Mouse (Mus musculus) kidney, postnatal 0 days (tissue): ENCODE data around the gene Vmn2r72. TPM values are rescaled to one million over a fixed set of nuclear protein-coding genes. Genes with fewer than 3 reads are reported as not detected.

Experiments used
- ATAC-seq: fragments of 200-750 bp; cut with Nextera tagmentation; replicated peaks from 2 replicates; pipeline ENCODE4 v1.8.0; 2017; ENCODE audit warnings: low read depth, moderate number of reproducible peaks, moderate TSS enrichment, moderate library complexity; ENCODE audit not compliant: low FRiP score
- DNase-seq: peaks from one replicate; pipeline ENCODE4 v3.0.0-alpha.2; 2016; ENCODE audit warnings: low spot score
- H3K27ac ChIP-seq: fragments of 300-500 bp; sonication (generic); 2 replicates; pipeline ENCODE4 v1.5.1; 2014; ENCODE audit warnings: mild to moderate bottlenecking
- H3K27me3 ChIP-seq: fragments of 300-500 bp; sonication (generic); 2 replicates; pipeline ENCODE4 v1.6.1; 2014; ENCODE audit warnings: low read length, mixed read lengths; ENCODE audit not compliant: insufficient read depth
- H3K36me3 ChIP-seq: fragments of 300-500 bp; sonication (generic); 2 replicates; pipeline ENCODE4 v1.6.1; 2014; ENCODE audit warnings: low read length, mixed read lengths; ENCODE audit not compliant: insufficient read depth
- H3K4me1 ChIP-seq: fragments of 300-500 bp; sonication (generic); replicated peaks from 2 replicates; pipeline ENCODE4 v1.6.1; 2014; ENCODE audit warnings: antibody characterized with exemption, low read length, mixed read lengths; ENCODE audit not compliant: insufficient read depth
- H3K4me2 ChIP-seq: fragments of 300-500 bp; sonication (generic); 2 replicates; pipeline ENCODE4 v1.6.1; 2014; ENCODE audit warnings: mild to moderate bottlenecking, low read length, moderate library complexity, mixed read lengths
- H3K4me3 ChIP-seq: fragments of 300-500 bp; sonication (generic); replicated peaks from 2 replicates; pipeline ENCODE4 v1.5.1; 2014; ENCODE audit warnings: low read depth, low read length
- H3K9ac ChIP-seq: fragments of 300-500 bp; sonication (generic); 2 replicates; pipeline ENCODE4 v1.6.1; 2014; ENCODE audit warnings: low read depth, low read length
- H3K9me3 ChIP-seq: fragments of 300-500 bp; sonication (generic); replicated peaks from 2 replicates; pipeline ENCODE4 v1.6.1; 2016; ENCODE audit warnings: low read length, inconsistent platforms, mixed read lengths
- CTCF ChIP-seq: IDR thresholded peaks from 2 replicates; pipeline ENCODE4 v1.5.1; 2016; ENCODE audit warnings: antibody characterized with exemption, low read depth, mild to moderate bottlenecking, moderate library complexity
- WGBS: fragments of 180-500 bp; shearing (Covaris S2); extraction: QIAGEN DNeasy Blood & Tissue Kit; methylation state at CpG from one replicate; pipeline ENCODE4 v1.1.7; 2014; 5-methylcytosine and 5-hydroxymethylcytosine counted together
- polyA plus RNA-seq: library from polyadenylated mRNA; unstranded; fragments of >200 nt; fragmentation: Nextera tagmentation; extraction: Ambion mirVana; gene quantifications from 2 replicates; pipeline ENCODE4 v1.2.1, GENCODE M21; 2015

Gene Vmn2r72
- not detected in 2 replicates for polyA plus RNA-seq

GRCm38 (mm10) chr7:85754997-85755396 lies at the start of gene Vmn2r72:
TSS of gene Vmn2r72 (minus strand) at chr7:85755097.
- 87% methylated on average over 1 of the region's 1 CpGs for WGBS
- Histone ChIP-seq H3K36me3 (no peaks in the 10 kb centered on the region), H3K4me3 (no peak within 1 kb of the TSS), H3K27ac (no peak within 1 kb of the TSS), H3K4me2 (no peak within 1 kb of the TSS), H3K9ac (no peak within 1 kb of the TSS), H3K4me1 (no peaks in the 10 kb centered on the region), H3K27me3 (no peaks in the 10 kb centered on the region), H3K9me3 (no peaks in the 10 kb centered on the region)
- ATAC-seq, result no peak
- no peak for DNase-seq
- TF ChIP-seq CTCF, result no peak

Other genes with a start within 250 kb of the Vmn2r72 start
- gene Vmn2r71, start 192.0 kb downstream of the Vmn2r72 start, polyA plus RNA-seq, result not detected in 2 replicates
- not detected in 2 replicates for gene Vmn2r70, start 185.9 kb downstream of the Vmn2r72 start, polyA plus RNA-seq
- gene Vmn2r73, start 121.2 kb upstream of the Vmn2r72 start, polyA plus RNA-seq, result not detected in 2 replicates
- gene Vmn2r74, start 206.5 kb upstream of the Vmn2r72 start, polyA plus RNA-seq, result not detected in 2 replicates